Mouse (Mus musculus) liver, postnatal 0 days (tissue): ENCODE measurements at regions not wholly inside any gene's neighbourhood (a gene's known extent, or its start where the extent isn't known, plus 50 kb on each side); places are given as distances from the start of the nearest gene placed in this dataset.
A peak's percentile ranks its signal among the peaks of the same experiment; 100 is the strongest.

Experiments used
- ATAC-seq: fragments of 200-750 bp; cut with Nextera tagmentation; 2 replicates; pipeline ENCODE4 v1.8.0; 2017; ENCODE audit warnings: mild to moderate bottlenecking, moderate library complexity
- DNase-seq: peaks from one replicate; pipeline ENCODE4 v3.0.0-alpha.2; 2016
- H3K27ac ChIP-seq: fragments of 300-500 bp; sonication (generic); 2 replicates; pipeline ENCODE4 v1.5.1; 2014; ENCODE audit warnings: antibody characterized with exemption, moderate library complexity, mild to moderate bottlenecking, low read depth
- H3K27me3 ChIP-seq: fragments of 300-500 bp; sonication (generic); 2 replicates; pipeline ENCODE4 v1.6.1; 2014; ENCODE audit warnings: low read length, control low read depth, mixed read lengths; ENCODE audit not compliant: insufficient read depth
- H3K36me3 ChIP-seq: fragments of 300-500 bp; sonication (generic); replicated peaks from 2 replicates; pipeline ENCODE4 v1.6.1; 2014; ENCODE audit warnings: mild to moderate bottlenecking, control low read depth, low read length, moderate library complexity, mixed read lengths; ENCODE audit not compliant: insufficient read depth
- H3K4me1 ChIP-seq: fragments of 300-500 bp; sonication (generic); 2 replicates; pipeline ENCODE4 v1.6.1; 2014; ENCODE audit warnings: antibody characterized with exemption, mild to moderate bottlenecking, control low read depth; ENCODE audit not compliant: insufficient read depth
- H3K4me2 ChIP-seq: fragments of 300-500 bp; sonication (generic); 2 replicates; pipeline ENCODE4 v1.6.1; 2014; ENCODE audit warnings: low read depth, mild to moderate bottlenecking, low read length, moderate library complexity, mixed read lengths
- H3K4me3 ChIP-seq: fragments of 300-500 bp; sonication (generic); 2 replicates; pipeline ENCODE4 v1.5.1; 2014; ENCODE audit warnings: low read depth, low read length
- H3K9ac ChIP-seq: fragments of 300-500 bp; sonication (generic); replicated peaks from 2 replicates; pipeline ENCODE4 v1.6.1; 2014; ENCODE audit warnings: mild to moderate bottlenecking, moderate library complexity
- H3K9me3 ChIP-seq: fragments of 300-500 bp; sonication (generic); 2 replicates; pipeline ENCODE4 v1.6.1; 2016; ENCODE audit warnings: mild to moderate bottlenecking, control low read depth, low read length, mixed read lengths
- CTCF ChIP-seq: sonication (generic); IDR thresholded peaks from 2 replicates; pipeline ENCODE4 v1.5.1; 2016; ENCODE audit warnings: antibody characterized with exemption, low read depth
- EP300 ChIP-seq: IDR thresholded peaks from 2 replicates; pipeline ENCODE4 v1.6.1; 2016; ENCODE audit warnings: antibody characterized with exemption, low read depth, mild to moderate bottlenecking
- WGBS: fragments of 180-500 bp; shearing (Covaris S2); extraction: QIAGEN DNeasy Blood & Tissue Kit; methylation state at CpG from one replicate; pipeline ENCODE4 v1.1.7; 2014; ENCODE audit not compliant: insufficient replicate concordance; 5-methylcytosine and 5-hydroxymethylcytosine counted together

GRCm38 (mm10) chr3:149238076-149238475, 247.7 kb upstream of the Adgrl2 start:
- H3K27ac ChIP-seq, result no peak overlapping the region
- DNase-seq (no peak), ATAC-seq (no peak)
- no peaks in the 10 kb centered on the region for H3K36me3 ChIP-seq
- H3K4me2 ChIP-seq, result no peak overlapping the region
- no peaks in the 10 kb centered on the region for H3K27me3 ChIP-seq
- no peak for TF ChIP-seq CTCF
- no peak for TF ChIP-seq EP300
- 73% methylated on average over 5 of the region's 5 CpGs for WGBS
- no peak overlapping the region for H3K9ac ChIP-seq
- H3K9me3 ChIP-seq, result no peaks in the 10 kb centered on the region
- no peak overlapping the region for H3K4me3 ChIP-seq
- H3K4me1 ChIP-seq, result peaks cover 9% of the 10 kb centered on the region; the same call in 1 of the 2 replicates

GRCm38 (mm10) chr3:149235183-149235582, 244.8 kb upstream of the Adgrl2 start:
- Histone ChIP-seq H3K9me3 (no peaks in the 10 kb centered on the region), H3K4me2 (no peak overlapping the region), H3K36me3 (no peaks in the 10 kb centered on the region), H3K4me3 (no peak overlapping the region), H3K4me1 (peaks cover 7% of the 10 kb centered on the region; the same call in 1 of the 2 replicates), H3K27me3 (no peaks in the 10 kb centered on the region), H3K27ac (no peak overlapping the region), H3K9ac (no peak overlapping the region)
- TF ChIP-seq CTCF, result no peak
- TF ChIP-seq EP300, result no peak
- DNase-seq (no peak), ATAC-seq (no peak)
- WGBS, result 89% methylated on average over 3 of the region's 3 CpGs

DNA sequence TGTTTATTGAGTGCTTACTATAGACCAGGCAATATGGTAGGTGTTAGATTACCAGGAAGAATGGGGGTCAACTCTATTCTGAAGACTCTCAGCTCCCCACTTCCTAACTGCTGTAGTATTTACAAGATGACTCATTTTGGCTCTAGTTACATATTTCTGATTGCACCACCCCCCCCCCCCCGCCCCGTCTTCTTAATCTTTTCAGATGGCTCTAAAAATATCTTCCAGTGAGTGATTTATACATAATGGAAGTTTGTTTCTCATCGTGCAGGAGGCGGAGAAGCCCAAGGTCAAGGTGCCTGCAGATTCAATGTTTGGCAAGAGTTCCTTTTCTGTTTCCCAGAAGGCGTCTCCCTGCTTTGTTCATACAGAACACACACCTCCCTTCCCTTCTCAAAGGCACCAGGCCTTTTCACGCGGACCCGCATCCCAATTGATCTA, 243.4 kb upstream of the Adgrl2 start:
- Histone ChIP-seq H3K36me3 (no peaks in the 10 kb centered on the region), H3K9ac (no peak overlapping the region), H3K27me3 (no peaks in the 10 kb centered on the region), H3K4me3 (no peak overlapping the region), H3K4me2 (no peak overlapping the region), H3K27ac (no peak overlapping the region), H3K9me3 (no peaks in the 10 kb centered on the region), H3K4me1 (peaks cover 5% of the 10 kb centered on the region; the same call in 1 of the 2 replicates)
- TF ChIP-seq EP300 (no peak), CTCF (no peak)
- 63% methylated on average over 8 of the region's 8 CpGs for WGBS
- DNase-seq (no peak), ATAC-seq (peak; percentile 8; the same call in 1 of the 2 replicates)

GRCm38 (mm10) chr3:149233191-149233641, 242.9 kb upstream of the Adgrl2 start:
- no peak for TF ChIP-seq EP300
- no peak for TF ChIP-seq CTCF
- H3K9me3 ChIP-seq, result no peaks in the 10 kb centered on the region
- H3K4me1 ChIP-seq, result peaks cover 5% of the 10 kb centered on the region; the same call in 1 of the 2 replicates
- H3K4me2 ChIP-seq, result no peak overlapping the region
- 75% methylated on average over 7 of the region's 7 CpGs for WGBS
- H3K36me3 ChIP-seq, result no peaks in the 10 kb centered on the region
- no peak overlapping the region for H3K9ac ChIP-seq
- no peak overlapping the region for H3K27ac ChIP-seq
- H3K27me3 ChIP-seq, result no peaks in the 10 kb centered on the region
- no peak overlapping the region for H3K4me3 ChIP-seq
- DNase-seq, result no peak
- ATAC-seq, result no peak

DNA sequence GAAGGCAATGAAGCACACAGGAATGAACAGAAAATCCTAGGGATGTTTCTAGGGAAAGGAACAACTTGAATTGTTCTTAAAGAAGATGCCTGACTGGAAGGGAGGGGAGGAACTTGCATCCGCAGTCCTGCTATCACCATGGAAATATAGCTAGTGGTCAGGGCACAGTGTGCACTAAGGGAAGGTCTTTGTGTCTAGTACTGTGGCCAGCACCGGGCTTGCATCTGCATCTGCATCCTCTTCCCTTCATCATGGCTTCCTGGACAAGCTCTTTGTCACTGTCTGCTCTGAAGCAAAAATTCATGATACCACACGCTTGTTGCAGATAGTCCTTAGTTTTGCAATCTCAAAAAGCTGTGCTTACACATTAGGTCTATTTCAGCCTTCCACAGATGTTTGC, 241.0 kb upstream of the Adgrl2 start:
- Histone ChIP-seq H3K4me2 (no peak overlapping the region), H3K9me3 (no peaks in the 10 kb centered on the region), H3K4me1 (peaks cover 5% of the 10 kb centered on the region; the same call in 1 of the 2 replicates), H3K4me3 (no peak overlapping the region), H3K27ac (no peak overlapping the region), H3K36me3 (no peaks in the 10 kb centered on the region), H3K27me3 (no peaks in the 10 kb centered on the region), H3K9ac (no peak overlapping the region)
- WGBS, result 65% methylated on average over 3 of the region's 3 CpGs
- DNase-seq (no peak), ATAC-seq (no peak)
- TF ChIP-seq CTCF (no peak), EP300 (no peak)

- WGBS, result 71% methylated on average over 5 of the region's 5 CpGs
- H3K27ac ChIP-seq, result no peak overlapping the region
- no peak overlapping the region for H3K4me2 ChIP-seq
- no peaks in the 10 kb centered on the region for H3K27me3 ChIP-seq
- no peaks in the 10 kb centered on the region for H3K9me3 ChIP-seq
- ATAC-seq, result no peak
- TF ChIP-seq EP300 (no peak), CTCF (no peak)
- no peaks in the 10 kb centered on the region for H3K36me3 ChIP-seq
- H3K4me3 ChIP-seq, result no peak overlapping the region
- H3K9ac ChIP-seq, result no peak overlapping the region
- DNase-seq, result no peak
- H3K4me1 ChIP-seq, result peaks cover 2% of the 10 kb centered on the region; the same call in 1 of the 2 replicates
Measured at GRCm38 (mm10) chr3:149227556-149227955, 237.2 kb upstream of the Adgrl2 start.
